Mouse (Mus musculus) bone marrow, adult 2 months (tissue): ENCODE data around the gene Slc38a9.

ENCODE experiments used
- CTCF ChIP-seq: fragments of 200-500 bp; IDR thresholded peaks from 2 replicates; pipeline ENCODE4 v1.5.1; 2011; ENCODE audit warnings: low read length, control low read depth; ENCODE audit not compliant: control insufficient read depth, insufficient read depth
- POLR2A ChIP-seq: fragments of 200-500 bp; IDR thresholded peaks from 2 replicates; pipeline ENCODE4 v1.6.1; 2011; ENCODE audit warnings: low read depth, mild to moderate bottlenecking, control low read depth, low read length, borderline replicate concordance; ENCODE audit not compliant: control insufficient read depth

GRCm38 (mm10) chr13:112683970-112684369 lies 23.4 kb downstream of the Slc38a9 start:
- TF ChIP-seq CTCF (no peak), POLR2A (no peak)
